Mouse (Mus musculus) neural tube, embryonic 11.5 days (tissue): Measurements from ENCODE around the gene Gm19426. TPM values are rescaled to one million over a fixed set of nuclear protein-coding genes. Genes with fewer than 3 reads are reported as not detected.
A peak's percentile ranks its signal among the peaks of the same experiment; 100 is the strongest.

Experiments used
- ATAC-seq: fragments of 200-750 bp; cut with Nextera tagmentation; 2 replicates; pipeline ENCODE4 v1.8.0; 2017; ENCODE audit warnings: moderate number of reproducible peaks, mild to moderate bottlenecking, moderate TSS enrichment, moderate library complexity; ENCODE audit not compliant: insufficient read depth, low FRiP score, low TSS enrichment
- DNase-seq: peaks from one replicate; pipeline ENCODE4 v3.0.0-alpha.2; 2015; ENCODE audit warnings: low spot score
- H3K27ac ChIP-seq: fragments of 300-500 bp; sonication (generic); 2 replicates; pipeline ENCODE4 v1.5.1; 2014; ENCODE audit warnings: low read depth, mild to moderate bottlenecking, low read length
- H3K27me3 ChIP-seq: fragments of 300-500 bp; sonication (generic); 2 replicates; pipeline ENCODE4 v1.6.1; 2014; ENCODE audit warnings: mild to moderate bottlenecking, low read length, mixed read lengths; ENCODE audit not compliant: control insufficient read depth, insufficient read depth
- H3K36me3 ChIP-seq: fragments of 300-500 bp; sonication (generic); 2 replicates; pipeline ENCODE4 v1.6.1; 2014; ENCODE audit warnings: mild to moderate bottlenecking, low read length, moderate library complexity, mixed read lengths; ENCODE audit not compliant: control insufficient read depth, insufficient read depth
- H3K4me1 ChIP-seq: fragments of 300-500 bp; sonication (generic); 2 replicates; pipeline ENCODE4 v1.6.1; 2014; ENCODE audit warnings: low read length, mixed read lengths; ENCODE audit not compliant: control insufficient read depth, insufficient read depth
- H3K4me2 ChIP-seq: fragments of 300-500 bp; sonication (generic); 2 replicates; pipeline ENCODE4 v1.6.1; 2014; ENCODE audit warnings: low read depth, mild to moderate bottlenecking, moderate library complexity
- H3K4me3 ChIP-seq: fragments of 300-500 bp; sonication (generic); 2 replicates; pipeline ENCODE4 v1.5.1; 2014; ENCODE audit warnings: low read depth, low read length
- H3K9ac ChIP-seq: fragments of 300-500 bp; sonication (generic); 2 replicates; pipeline ENCODE4 v1.6.1; 2014; ENCODE audit warnings: mild to moderate bottlenecking, low read length
- H3K9me3 ChIP-seq: fragments of 300-500 bp; sonication (generic); 2 replicates; pipeline ENCODE4 v1.6.1; 2016; ENCODE audit warnings: low read length; ENCODE audit not compliant: control insufficient read depth
- WGBS: fragments of 180-500 bp; shearing (Covaris S2); extraction: QIAGEN DNeasy Blood & Tissue Kit; methylation state at CpG from one replicate; pipeline ENCODE4 v1.1.7; 2014; 5-methylcytosine and 5-hydroxymethylcytosine counted together
- microRNA counts: library from miRNA; unstranded; fragments of <30 nt; microRNA quantifications from one replicate; lab custom pipeline; 2015
- microRNA-seq: library from miRNA; unstranded; fragments of <30 nt; microRNA quantifications from one replicate; pipeline ENCODE4, GENCODE M21; 2016
- polyA plus RNA-seq: library from polyadenylated mRNA; unstranded; fragments of >200 nt; fragmentation: Nextera tagmentation; extraction: Ambion mirVana; gene quantifications from 2 replicates; pipeline ENCODE4 v1.2.1, GENCODE M21; 2014

Gm19426 gene
- polyA plus RNA-seq, 1 experiment from 2014 or later = 4.5 TPM

- peaks cover 4% of the 10 kb centered on the region for H3K36me3 ChIP-seq
- H3K4me1 ChIP-seq = peaks cover 14% of the 10 kb centered on the region
- no peak overlapping the region for H3K4me3 ChIP-seq
- no peak overlapping the region for H3K27ac ChIP-seq
- DNase-seq (no peak), ATAC-seq (no peak)
- no peaks in the 10 kb centered on the region for H3K27me3 ChIP-seq
- no peaks in the 10 kb centered on the region for H3K9me3 ChIP-seq
- no peak overlapping the region for H3K9ac ChIP-seq
- no peak overlapping the region for H3K4me2 ChIP-seq
- WGBS = 91% methylated on average over 2 of the region's 2 CpGs
Observed at GRCm38 (mm10) chr2:84711898-84712297, 31.6 kb downstream of the Gm19426 start.

GRCm38 (mm10) chr2:84707523-84707922 is 35.9 kb downstream of the Gm19426 start:
- H3K9ac ChIP-seq = no peak overlapping the region
- H3K4me2 ChIP-seq = no peak overlapping the region
- H3K4me1 ChIP-seq = no peaks in the 10 kb centered on the region
- no peaks in the 10 kb centered on the region for H3K9me3 ChIP-seq
- ATAC-seq (no peak), DNase-seq (no peak)
- H3K36me3 ChIP-seq = peaks cover 4% of the 10 kb centered on the region
- WGBS = 30% methylated on average over 1 of the region's 1 CpGs
- H3K4me3 ChIP-seq = no peak overlapping the region
- H3K27me3 ChIP-seq = no peaks in the 10 kb centered on the region
- H3K27ac ChIP-seq = no peak overlapping the region

- H3K4me2 ChIP-seq = no peak overlapping the region
- H3K9me3 ChIP-seq = no peaks in the 10 kb centered on the region
- no peak for DNase-seq
- H3K4me3 ChIP-seq = no peak overlapping the region
- no peaks in the 10 kb centered on the region for H3K4me1 ChIP-seq
- H3K9ac ChIP-seq = no peak overlapping the region
- WGBS = 89% methylated on average over 1 of the region's 1 CpGs
- H3K27ac ChIP-seq = no peak overlapping the region
- ATAC-seq = no peak
- peaks cover 4% of the 10 kb centered on the region for H3K36me3 ChIP-seq
- no peaks in the 10 kb centered on the region for H3K27me3 ChIP-seq
Observed at GRCm38 (mm10) chr2:84705295-84705694, 38.2 kb downstream of the Gm19426 start.

GRCm38 (mm10) chr2:84704329-84704728 is 39.1 kb downstream of the Gm19426 start:
- 91% methylated on average over 5 of the region's 5 CpGs for WGBS
- DNase-seq (no peak), ATAC-seq (no peak)
- Histone ChIP-seq H3K27me3 (no peaks in the 10 kb centered on the region), H3K4me1 (no peaks in the 10 kb centered on the region), H3K27ac (no peak overlapping the region), H3K36me3 (peaks cover 2% of the 10 kb centered on the region; the same call in 1 of the 2 replicates), H3K4me3 (no peak overlapping the region), H3K9me3 (no peaks in the 10 kb centered on the region), H3K9ac (no peak overlapping the region), H3K4me2 (no peak overlapping the region)

GRCm38 (mm10) chr2:84703497-84703896 is 40.0 kb downstream of the Gm19426 start:
- Histone ChIP-seq H3K9ac (no peak overlapping the region), H3K4me2 (no peak overlapping the region), H3K27ac (no peak overlapping the region), H3K27me3 (no peaks in the 10 kb centered on the region), H3K9me3 (no peaks in the 10 kb centered on the region), H3K36me3 (no peaks in the 10 kb centered on the region; the same call in 1 of the 2 replicates), H3K4me1 (no peaks in the 10 kb centered on the region), H3K4me3 (no peak overlapping the region)
- WGBS = 97% methylated on average over 1 of the region's 1 CpGs
- no peak for DNase-seq
- no peak for ATAC-seq

- Histone ChIP-seq H3K36me3 (peaks cover 14% of the 10 kb centered on the region), H3K4me1 (no peaks in the 10 kb centered on the region), H3K9me3 (no peaks in the 10 kb centered on the region), H3K9ac (no peak overlapping the region), H3K27ac (no peak overlapping the region), H3K4me2 (no peak overlapping the region), H3K27me3 (no peaks in the 10 kb centered on the region), H3K4me3 (no peak overlapping the region)
- DNase-seq (no peak), ATAC-seq (no peak)
- WGBS = 91% methylated on average over 5 of the region's 5 CpGs
Observed at GRCm38 (mm10) chr2:84695007-84695695, 48.3 kb downstream of the Gm19426 start.

MicroRNAs within 50 kb of the gene (microRNA counts, 519-probe panel; counts per million panel counts)
- microRNA mmu-miR-130a (lab: Ali Mortazavi, UCI) = 6,727 counts per million, percentile 98 among the panel's probes with 10 or more counts

Small RNA genes lying within 50 kb of the gene (microRNA-seq; reads per million reads assigned to microRNA genes)
- 28,638 reads per million, percentile 98 among the genes with 10 or more reads in this experiment for gene Mir130a

Other genes starting within 250 kb of the Gm19426 start
- gene Ctnnd1, start 92.9 kb downstream of the Gm19426 start, polyA plus RNA-seq = 37.5 and 43.0 TPM in 2 replicates
- gene Btbd18, start 84.6 kb downstream of the Gm19426 start, polyA plus RNA-seq = 0.21 and 0.27 TPM in 2 replicates
- gene Selenoh, start 72.9 kb downstream of the Gm19426 start, polyA plus RNA-seq = 378 and 404 TPM in 2 replicates
- gene Gm28635, start 65.6 kb downstream of the Gm19426 start, polyA plus RNA-seq = not detected in 2 replicates
- 59.4 and 59.6 TPM in 2 replicates for gene Med19, start 65.3 kb downstream of the Gm19426 start, polyA plus RNA-seq
- gene Tmx2, start 64.5 kb downstream of the Gm19426 start, polyA plus RNA-seq = 180 and 189 TPM in 2 replicates
- 27.4 and 27.6 TPM in 2 replicates for gene Zdhhc5, start 28.5 kb downstream of the Gm19426 start, polyA plus RNA-seq
- 47.2 and 48.5 TPM in 2 replicates for gene Clp1, start 16.3 kb downstream of the Gm19426 start, polyA plus RNA-seq
- gene Ypel4, start 9.6 kb downstream of the Gm19426 start, polyA plus RNA-seq = 10.5 and 12.9 TPM in 2 replicates
- 30.9 and 31.9 TPM in 2 replicates for gene Serping1, start 31.8 kb upstream of the Gm19426 start, polyA plus RNA-seq
- gene Ube2l6, start 55.2 kb upstream of the Gm19426 start, polyA plus RNA-seq = 32.8 and 34.9 TPM in 2 replicates
- gene Smtnl1, start 79.0 kb upstream of the Gm19426 start, polyA plus RNA-seq = 0.29 TPM in 1 of 2 replicates, not detected in the other
- 53.3 and 56.6 TPM in 2 replicates for gene Timm10, start 83.3 kb upstream of the Gm19426 start, polyA plus RNA-seq
- 17.8 and 19.1 TPM in 2 replicates for gene Slc43a1, start 95.2 kb upstream of the Gm19426 start, polyA plus RNA-seq
- gene Rtn4rl2, start 143.1 kb upstream of the Gm19426 start, polyA plus RNA-seq = 7.2 TPM in 2 replicates
- 23.1 and 25.4 TPM in 2 replicates for gene Slc43a3, start 192.9 kb upstream of the Gm19426 start, polyA plus RNA-seq
- gene Prg2, start 236.8 kb upstream of the Gm19426 start, polyA plus RNA-seq = 0.41 TPM in 1 of 2 replicates, not detected in the other
- not detected in 2 replicates for gene Prg3, start 244.6 kb upstream of the Gm19426 start, polyA plus RNA-seq